Mouse (Mus musculus): ENCODE measurements around the gene Spon2. TPM values are rescaled to one million over a fixed set of nuclear protein-coding genes. Genes with fewer than 3 reads are reported as not detected.

The Spon2 gene
- polyA plus RNA-seq (2014; fragmentation: Illumina TruSeq; extraction: RNeasy Lipid Tissue Mini Kit (QIAGEN cat#74804); ENCODE audit: low read depth, low replicate concordance): 9.3 TPM

GRCm38 (mm10) chr5:33218081-33218480, at the start of gene Spon2:
TSS of gene Spon2 (minus strand) at chr5:33218455.

Other genes starting within 250 kb of the Spon2 start
- gene Ywhah, start 199.6 kb downstream of the Spon2 start, polyA plus RNA-seq (2014; fragmentation: Illumina TruSeq; extraction: RNeasy Lipid Tissue Mini Kit (QIAGEN cat#74804); ENCODE audit: low read depth, low replicate concordance): 132 TPM
- 0.14 TPM for gene Slc5a1, start 114.2 kb downstream of the Spon2 start, polyA plus RNA-seq (2014; fragmentation: Illumina TruSeq; extraction: RNeasy Lipid Tissue Mini Kit (QIAGEN cat#74804); ENCODE audit: low read depth, low replicate concordance)
- gene Ctbp1, start 56.5 kb upstream of the Spon2 start, polyA plus RNA-seq (2014; fragmentation: Illumina TruSeq; extraction: RNeasy Lipid Tissue Mini Kit (QIAGEN cat#74804); ENCODE audit: low read depth, low replicate concordance): 115 TPM
- 78.6 TPM for gene Maea, start 117.1 kb upstream of the Spon2 start, polyA plus RNA-seq (2014; fragmentation: Illumina TruSeq; extraction: RNeasy Lipid Tissue Mini Kit (QIAGEN cat#74804); ENCODE audit: low read depth, low replicate concordance)
- gene Uvssa, start 160.1 kb upstream of the Spon2 start, polyA plus RNA-seq (2014; fragmentation: Illumina TruSeq; extraction: RNeasy Lipid Tissue Mini Kit (QIAGEN cat#74804); ENCODE audit: low read depth, low replicate concordance): 11.2 TPM
- gene Nkx1-1, start 215.5 kb upstream of the Spon2 start, polyA plus RNA-seq (2014; fragmentation: Illumina TruSeq; extraction: RNeasy Lipid Tissue Mini Kit (QIAGEN cat#74804); ENCODE audit: low read depth, low replicate concordance): not detected

Data from adipose tissue, adult 10 weeks (tissue).